Mouse (Mus musculus) large intestine, adult 2 months (tissue): ENCODE data around the gene Clip2. TPM values are rescaled to one million over a fixed set of nuclear protein-coding genes. Genes with fewer than 3 reads are reported as not detected.

Source experiments
- DNase-seq: peaks from one replicate; pipeline ENCODE4 v3.0.0-alpha.2; 2012; ENCODE audit warnings: low read depth, low spot score
- WGBS: fragments of 180-500 bp; shearing (Covaris S2); methylation state at CpG from one replicate; pipeline ENCODE4 v1.1.7; 2018; 5-methylcytosine and 5-hydroxymethylcytosine counted together
- polyA plus RNA-seq: library from polyadenylated mRNA; depleted of rRNA; stranded (reverse); fragments of >200 nt; gene quantifications from 2 replicates; pipeline ENCODE4 v1.2.3, GENCODE M21; 2012; rRNA removed

Clip2 gene
- polyA plus RNA-seq, result 34.0 and 42.1 TPM in 2 replicates

DNA sequence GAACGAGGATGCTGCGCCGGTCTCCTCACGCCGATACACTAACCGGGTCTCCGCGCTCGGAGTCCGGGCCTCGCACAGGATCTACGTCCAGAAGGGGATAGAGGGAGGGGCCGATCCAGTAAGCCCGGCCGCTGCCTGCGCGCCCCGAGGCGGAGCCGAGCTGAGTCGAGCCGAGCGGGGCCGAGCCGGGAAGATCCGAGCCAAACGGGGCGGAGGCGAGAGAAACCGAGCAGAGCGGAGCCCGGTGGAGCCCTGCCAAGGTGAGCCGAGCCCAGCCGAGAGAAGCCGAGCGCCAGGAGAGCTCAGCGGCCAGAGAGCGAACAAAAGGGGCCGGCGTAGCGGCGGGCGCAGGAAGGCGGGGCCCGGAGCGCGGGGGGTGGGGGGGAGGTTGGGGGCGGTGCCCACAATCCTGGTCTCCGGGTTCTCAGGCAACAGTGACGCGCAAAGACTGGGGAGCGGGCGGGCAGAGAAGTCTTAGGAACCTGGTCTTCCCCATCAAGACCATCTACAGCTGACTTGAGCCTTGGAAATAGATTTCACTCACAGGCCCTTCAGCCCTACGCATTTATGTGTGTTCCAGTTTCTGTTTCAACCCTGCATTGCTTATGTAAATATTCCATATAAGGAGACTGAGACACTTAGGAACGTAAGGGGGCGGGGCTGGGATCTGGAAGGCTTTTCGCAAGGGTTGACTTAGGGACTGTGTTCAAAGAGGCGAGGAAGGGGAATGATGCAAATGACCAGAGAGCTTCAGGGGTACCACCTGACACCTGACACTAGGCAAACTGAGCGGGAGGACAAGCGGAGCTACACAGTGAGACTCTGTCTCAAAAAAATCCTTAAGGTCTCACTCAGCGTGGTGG, at the start of gene Clip2:
Gene Clip2 (minus strand): TSS at position 325 of the 863 bp plus-strand sequence.
- DNase-seq, result no peak
- WGBS, result 3% methylated on average over 59 of the region's 61 CpGs

DNA sequence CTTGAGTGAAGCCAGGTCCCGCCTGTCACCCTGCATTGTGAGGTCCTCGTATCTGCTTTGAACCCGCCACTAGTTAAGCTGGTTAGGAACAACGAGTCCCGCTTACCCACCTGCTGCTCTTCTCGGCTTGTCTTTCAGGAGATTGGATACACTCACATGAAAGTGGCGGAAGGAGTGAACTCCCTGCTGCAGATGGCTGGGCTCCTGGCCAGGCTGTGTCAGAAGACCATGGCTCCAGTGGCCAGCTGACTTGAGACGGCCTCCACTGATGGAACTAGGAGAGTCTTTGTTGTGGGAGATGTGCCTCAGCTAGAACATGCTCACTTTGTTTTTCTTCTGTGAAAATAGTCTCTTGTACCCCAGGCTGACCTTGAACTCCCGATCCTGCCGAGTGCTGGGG, 45.5 kb upstream of the Clip2 start:
- DNase-seq, result no peak
- 75% methylated on average over 10 of the region's 10 CpGs for WGBS

DNA sequence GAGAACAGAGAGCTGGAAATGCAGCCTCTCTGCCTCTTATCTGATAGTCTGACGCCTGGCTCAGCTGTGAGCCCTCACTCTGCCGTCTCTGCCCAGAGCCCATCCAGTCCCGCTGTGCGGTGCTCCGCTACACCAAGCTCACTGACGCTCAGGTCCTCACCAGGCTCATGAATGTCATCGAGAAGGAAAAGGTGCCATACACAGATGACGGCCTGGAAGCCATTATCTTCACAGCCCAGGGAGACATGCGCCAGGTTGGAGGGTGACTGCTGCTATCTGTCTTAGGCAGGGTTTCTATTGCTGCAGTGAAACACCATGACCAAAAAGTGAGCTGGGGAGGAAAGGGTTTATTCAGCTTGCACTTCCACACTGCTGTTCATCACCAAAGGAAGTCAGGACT, 40.9 kb upstream of the Clip2 start:
- WGBS, result 91% methylated on average over 9 of the region's 9 CpGs
- no peak for DNase-seq

DNA sequence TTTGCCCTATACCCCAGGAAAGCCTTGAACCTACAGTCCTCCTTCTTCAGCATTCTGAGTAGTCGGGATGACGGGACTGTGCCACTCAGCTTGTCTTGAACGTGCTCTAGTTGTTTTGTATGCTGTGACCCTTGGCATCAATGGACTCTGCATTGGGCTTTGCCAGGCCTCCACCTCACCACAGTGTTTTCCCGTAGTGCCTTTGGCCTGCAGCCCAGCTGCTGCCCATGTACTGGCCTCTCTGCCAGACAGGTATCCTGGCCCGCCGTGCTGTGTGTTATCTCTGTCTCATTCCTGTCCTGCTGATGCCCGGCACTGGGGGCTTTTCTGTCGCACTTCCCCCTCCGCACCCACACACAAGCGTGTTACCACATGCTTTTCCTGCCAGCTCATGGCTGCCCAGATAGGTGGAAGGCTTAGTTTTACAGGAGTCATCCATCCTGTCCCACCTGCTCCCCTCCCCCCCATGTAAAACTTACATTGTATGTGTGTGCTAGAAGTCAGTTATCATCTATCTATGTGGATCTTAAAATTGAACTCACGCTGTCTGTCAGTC, 39.9 kb upstream of the Clip2 start:
- no peak for DNase-seq
- 88% methylated on average over 11 of the region's 11 CpGs for WGBS

DNA sequence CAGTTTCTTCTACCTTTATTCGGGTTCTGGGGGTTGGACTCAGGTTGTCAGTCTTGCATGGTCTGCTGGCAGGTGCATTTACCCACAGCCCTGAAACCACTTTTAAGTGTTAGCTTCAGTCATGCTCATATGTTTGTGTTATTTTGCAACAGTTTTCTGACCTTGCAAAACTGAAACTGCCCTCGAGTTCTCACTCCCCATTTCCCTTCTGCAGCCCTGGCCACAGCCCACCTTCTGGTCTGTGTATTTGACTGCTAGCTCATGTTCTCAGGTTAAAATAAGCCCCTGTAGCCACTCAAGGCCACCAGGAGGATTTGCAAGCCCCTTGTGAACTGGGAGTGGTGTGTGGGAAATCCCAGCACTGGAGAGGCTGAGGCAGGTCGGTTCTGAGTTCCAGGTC, 37.7 kb upstream of the Clip2 start:
- 74% methylated on average over 3 of the region's 3 CpGs for WGBS
- DNase-seq, result no peak

DNA sequence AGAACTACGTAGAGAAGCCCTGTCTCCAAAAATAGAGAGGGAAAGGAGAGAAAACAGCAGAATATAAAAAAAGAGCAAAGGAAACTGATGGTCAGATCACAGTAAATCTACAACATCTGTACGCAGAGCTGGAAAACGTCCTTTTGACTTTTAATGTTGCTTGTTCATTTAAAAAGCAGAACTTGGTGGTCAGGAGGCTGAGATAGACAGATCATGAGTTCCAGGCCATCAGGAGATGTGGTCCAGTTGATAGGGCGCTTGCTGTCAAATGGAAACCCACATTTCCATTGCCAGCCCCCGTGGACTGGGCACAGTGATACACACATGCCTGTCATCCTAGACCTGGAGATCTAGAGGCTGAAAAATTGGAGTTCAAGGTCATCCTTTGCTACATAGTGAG, 32.6 kb upstream of the Clip2 start:
- no peak for DNase-seq
- 76% methylated on average over 5 of the region's 5 CpGs for WGBS

DNA sequence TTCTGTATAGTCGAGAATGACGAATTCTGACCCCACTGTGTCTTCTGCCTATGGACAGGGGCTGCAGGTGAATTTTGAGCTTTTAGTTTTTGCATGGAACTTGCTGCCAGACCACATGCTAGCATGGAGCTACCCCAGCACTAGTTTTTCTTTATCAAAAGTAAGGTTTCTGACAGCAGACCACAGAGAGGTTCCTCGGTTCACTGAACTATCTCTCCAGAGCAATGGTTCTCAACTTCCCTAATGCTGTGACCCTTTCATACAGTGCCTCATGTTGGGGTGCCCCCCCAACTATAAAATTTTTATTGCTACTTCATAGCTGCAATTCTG, 31.6 kb upstream of the Clip2 start:
- DNase-seq, result no peak
- 17% methylated on average over 3 of the region's 3 CpGs for WGBS

DNA sequence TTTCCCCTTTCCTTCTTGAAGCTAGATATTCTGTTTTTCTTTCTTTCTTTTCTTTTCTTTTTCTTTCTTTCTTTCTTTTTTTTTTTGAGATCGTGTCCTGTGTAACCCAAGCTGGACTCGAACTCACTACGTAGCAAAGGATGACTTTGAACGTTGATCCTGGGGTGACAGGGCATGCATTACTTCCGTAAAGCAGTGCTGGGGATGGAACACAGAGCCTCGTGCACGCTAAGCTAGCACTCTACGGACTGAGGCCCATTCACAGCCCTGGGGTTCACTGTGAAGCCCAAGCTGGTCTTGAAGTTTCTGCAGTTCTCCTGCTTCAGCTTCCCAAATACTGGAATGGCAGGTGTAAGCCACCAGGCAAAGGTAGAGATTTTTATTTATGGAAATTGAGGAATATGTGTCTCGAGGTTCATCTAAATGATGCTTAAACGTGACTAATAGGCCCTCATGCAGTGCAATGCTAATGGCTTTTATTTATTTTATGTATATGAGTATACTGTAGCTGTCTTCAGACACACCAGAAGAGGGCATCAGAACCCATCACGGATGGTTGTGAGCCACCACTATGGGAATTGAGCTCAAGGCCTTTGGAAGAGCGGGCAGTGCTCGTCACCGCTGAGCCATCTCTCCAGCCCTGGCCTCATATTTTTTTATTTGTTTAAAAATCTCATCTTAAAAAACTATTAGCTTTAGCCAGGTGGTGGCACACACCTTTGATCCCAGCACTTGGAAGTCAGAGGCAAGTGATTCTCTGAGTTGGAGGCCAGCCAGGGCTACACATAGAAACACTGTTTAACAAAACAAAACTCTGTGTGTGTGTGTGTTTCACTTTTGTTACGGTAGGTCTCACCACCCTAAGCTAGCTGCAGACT, 31.0 kb upstream of the Clip2 start:
- 7% methylated on average over 15 of the region's 15 CpGs for WGBS
- DNase-seq, result peak; percentile 53

DNA sequence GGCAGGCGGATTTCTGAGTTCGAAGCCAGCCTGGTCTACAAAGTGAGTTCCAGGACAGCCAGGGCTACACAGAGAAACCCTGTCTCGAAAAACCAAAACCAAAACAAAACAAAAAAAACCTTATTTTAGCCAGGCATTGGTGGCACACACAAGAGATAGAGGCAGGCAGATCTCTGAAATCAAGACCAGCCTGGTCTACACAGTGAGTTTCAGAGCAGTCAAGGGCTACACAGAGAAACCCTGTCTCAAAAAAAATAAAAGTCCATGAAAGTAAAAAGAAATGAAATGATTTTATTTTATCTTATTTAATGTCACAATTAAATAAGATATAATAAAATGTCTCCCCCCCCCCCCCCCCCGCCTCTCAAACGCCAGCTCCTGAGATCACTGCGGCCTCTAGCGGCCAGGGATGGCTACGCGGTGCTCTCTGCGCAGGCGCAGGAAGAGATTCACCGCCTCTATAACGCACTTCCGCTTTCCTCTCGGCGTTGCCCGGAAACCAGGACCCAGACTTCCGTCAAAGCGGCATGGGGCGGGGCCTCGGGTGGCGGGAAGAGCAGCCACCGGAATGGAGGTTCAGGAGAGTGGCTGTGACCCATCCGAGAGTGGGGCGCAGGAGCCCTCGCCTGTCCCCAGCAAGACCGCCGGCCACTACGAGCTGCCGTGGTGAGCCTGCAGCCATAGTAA, 30.1 kb upstream of the Clip2 start:
- WGBS, result 7% methylated on average over 30 of the region's 30 CpGs
- peak; percentile 85 for DNase-seq

DNA sequence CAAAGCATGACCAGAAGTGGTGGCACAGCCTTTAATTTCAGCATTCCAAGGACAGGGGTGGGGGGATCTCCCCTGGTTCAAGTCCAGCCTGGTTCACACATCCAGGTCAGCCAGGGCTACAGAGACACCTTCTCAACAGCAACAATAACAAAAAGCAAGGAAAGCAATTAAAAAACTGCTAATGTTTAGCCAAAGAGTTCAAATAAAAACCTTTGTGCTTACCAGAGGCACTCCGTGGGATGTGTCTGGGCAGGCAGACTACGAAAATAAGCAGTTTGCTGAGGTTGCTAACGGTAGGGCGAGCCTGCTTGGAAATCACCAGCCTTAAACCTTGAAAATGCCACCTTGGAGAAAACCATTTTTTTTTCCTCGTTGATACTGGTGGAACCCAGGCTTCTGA, 28.9 kb upstream of the Clip2 start, which contains the start of gene Rfc2:
Gene Rfc2 (plus strand): TSS at position 221 of the 400 bp plus-strand sequence.
- WGBS, result 63% methylated on average over 5 of the region's 5 CpGs
- DNase-seq, result no peak

DNA sequence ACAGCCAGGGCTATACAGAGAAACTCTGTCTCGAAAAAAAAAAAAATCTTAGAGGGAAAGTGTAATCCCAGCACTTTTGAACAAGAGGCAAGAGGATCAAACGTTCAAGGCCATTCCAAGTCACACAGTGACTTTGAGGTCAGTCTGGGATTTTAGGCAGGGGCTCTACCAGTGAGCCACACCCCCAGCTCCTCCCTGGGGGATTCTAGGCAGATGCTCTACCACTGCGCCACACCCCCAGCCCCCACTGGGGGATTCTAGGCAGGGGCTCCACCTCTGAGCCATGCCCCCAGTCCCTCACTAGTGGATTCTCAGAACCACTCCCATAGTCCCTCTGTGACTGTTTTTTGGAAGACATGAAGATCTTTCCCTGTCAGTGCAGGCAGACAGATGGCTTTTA, 26.9 kb upstream of the Clip2 start:
- DNase-seq, result no peak
- 60% methylated on average over 3 of the region's 3 CpGs for whole genome bisulfite sequencing

DNA sequence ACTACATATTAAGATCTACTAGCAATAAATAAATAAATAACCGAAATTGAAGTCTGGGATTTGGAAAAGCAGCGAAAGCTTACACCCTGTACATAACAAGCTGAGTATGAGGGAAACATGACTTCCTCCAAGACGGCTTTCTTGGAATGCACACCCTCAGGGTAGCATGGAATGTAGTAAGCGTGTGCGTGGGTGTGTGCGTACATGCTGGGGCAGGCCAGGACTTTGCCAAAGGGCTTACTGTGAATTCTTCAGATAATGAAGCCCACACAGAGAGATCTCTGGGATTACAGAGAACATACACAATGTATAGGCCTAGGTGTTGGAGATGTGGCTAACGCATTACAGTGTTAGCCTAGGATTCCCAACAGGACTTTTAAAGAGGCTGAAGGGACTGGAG, 25.3 kb upstream of the Clip2 start:
- WGBS, result 87% methylated on average over 7 of the region's 7 CpGs
- no peak for DNase-seq

DNA sequence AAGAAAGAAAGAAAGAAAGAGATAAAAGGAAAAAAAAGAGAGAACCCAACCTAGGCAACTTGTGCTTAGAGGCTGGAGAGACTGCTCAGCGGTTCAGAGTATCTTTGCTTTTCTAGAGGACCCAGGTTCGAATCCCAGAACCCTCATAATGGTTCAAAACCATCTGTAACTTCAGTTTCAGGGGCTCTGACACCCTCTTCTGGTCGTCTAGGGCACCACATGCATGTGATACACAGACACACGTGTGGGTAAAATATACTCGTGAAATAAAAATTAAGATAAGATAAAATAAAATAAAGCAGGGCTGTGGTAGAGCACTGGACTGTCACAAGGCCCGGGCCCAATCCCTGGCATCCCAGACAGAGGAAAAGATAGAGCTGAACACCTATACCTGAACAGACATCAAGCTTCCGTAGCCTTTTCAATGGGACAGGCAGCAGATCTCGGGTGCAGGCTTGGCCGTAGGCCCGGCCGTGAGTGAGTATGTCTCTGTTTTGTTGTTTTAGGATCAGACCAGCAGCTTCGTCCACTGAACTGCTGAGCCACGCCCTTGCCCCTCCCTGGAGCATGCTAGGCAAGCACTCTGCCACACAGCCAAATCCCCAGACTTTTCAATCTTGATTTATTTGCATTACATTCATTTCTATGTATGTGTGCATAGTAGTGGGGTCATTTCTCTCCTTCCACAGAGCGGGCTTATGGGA, 24.4 kb upstream of the Clip2 start:
- WGBS, result 46% methylated on average over 14 of the region's 14 CpGs
- no peak for DNase-seq

DNA sequence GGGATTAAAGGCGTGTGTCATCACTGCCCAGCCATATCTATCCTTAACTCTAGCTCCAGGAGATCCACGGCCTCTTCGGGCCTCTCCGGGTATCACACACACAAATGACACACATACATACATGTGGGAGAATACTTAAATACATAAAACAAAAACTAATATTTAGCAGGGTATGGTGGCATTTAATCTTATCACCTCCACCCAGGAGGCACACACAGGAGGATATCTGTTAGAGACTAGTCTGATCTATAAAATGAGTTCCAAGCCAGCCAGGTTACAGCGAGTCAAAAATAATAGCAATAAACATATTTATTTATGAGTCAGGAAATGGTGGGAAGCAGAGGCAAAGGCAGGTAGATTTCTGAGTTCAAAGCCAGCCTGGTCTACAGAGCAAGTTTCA, 23.6 kb upstream of the Clip2 start:
- 97% methylated on average over 5 of the region's 5 CpGs for WGBS
- DNase-seq, result no peak

DNA sequence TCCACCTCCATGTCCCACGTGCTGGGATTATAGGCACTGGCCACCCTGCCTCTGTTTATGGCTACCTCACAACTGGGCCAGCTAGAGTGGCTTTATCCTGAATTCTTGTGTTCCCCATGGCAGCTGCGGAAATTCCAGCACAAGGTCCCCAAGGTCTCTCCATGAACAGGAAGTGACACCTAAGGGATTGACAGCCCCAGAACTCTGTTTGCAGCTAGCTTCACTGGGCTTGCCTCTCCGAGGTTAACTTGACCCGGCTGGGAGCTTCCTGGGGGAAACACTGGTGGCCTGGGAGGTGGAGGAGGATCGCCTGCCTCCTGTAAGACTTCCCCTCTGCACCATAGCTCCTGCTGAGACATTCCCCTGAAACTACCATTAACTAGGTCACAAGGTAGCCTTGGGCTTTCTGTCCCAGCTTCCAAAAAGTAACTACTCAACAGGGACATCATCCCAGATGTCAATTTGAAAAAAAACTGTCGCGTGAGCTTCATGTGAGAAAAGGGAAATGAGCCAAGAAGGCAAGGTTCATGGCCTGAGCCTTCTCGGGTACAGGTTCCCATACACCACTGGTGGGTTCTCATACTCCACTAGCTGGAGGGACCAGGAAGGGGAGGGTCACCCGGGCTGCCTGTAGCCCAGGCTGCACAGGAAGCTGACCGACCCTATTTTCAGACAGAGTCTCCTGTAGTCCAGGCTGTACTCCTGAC, 20.4 kb upstream of the Clip2 start:
- DNase-seq, result no peak
- WGBS, result 34% methylated on average over 10 of the region's 10 CpGs

DNA sequence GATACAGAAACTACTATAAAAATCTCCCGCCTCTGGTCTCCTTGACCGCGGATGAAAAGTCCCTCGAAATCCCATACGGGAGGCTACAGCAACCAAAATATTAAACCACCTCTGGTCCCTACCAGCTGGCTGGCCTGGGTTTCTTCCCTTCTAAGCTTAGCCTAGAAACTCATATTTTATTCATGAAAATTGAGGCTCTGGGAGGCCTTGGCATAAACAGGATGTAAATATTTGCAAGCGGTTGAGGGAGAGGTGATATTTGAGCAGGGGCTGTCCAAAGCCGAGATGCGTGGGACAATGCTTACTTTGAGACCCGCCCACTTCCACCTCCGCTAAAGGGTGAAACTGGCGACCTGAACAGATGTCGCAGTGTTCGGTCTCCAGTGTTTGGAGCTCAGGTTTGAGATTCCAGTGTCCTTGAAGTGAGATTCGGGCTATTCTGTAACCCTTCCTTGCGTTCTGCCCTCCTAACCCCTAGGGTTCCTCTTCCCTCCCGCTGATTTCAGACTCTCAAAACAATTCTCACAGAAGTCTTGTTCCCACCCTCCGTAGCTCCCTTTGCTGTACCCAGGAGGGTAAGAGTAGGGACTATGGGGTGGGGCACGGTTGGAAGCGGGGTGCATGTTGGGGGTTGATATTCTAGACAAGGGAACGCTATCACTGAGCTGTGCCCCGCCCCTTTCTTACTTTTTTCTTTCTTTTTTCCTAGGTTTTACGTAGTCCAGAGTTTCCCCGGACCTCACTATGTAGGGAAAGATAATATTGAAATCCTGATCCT, 19.7 kb upstream of the Clip2 start:
- under 1% methylated on average over 23 of the region's 23 CpGs for WGBS
- DNase-seq, result no peak

DNA sequence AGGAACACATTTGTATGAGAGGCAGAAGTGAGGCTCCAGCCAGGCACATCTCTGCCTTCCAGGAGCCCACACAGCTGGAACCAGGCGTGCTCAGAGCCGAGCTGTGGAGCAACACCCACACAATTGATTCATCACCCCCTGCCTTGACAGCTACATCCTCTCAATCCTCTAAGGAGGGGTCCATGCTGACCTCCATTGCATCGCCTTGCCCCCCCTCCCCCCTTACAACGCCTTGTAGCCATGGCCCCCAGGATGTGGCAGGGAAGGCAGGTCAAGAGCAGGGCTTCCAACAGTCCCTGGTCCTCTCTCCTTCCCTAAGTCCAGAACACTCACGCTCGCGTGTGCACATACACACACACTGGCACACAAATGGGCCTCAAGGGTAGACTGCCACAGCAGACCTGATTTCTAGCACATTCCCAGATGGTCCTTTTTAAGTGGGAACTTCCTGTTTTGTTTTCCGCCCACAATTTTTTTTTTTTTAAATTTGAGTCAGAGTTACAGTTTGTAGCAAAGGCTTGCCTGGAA, 16.8 kb upstream of the Clip2 start:
- 71% methylated on average over 8 of the region's 8 CpGs for WGBS

DNA sequence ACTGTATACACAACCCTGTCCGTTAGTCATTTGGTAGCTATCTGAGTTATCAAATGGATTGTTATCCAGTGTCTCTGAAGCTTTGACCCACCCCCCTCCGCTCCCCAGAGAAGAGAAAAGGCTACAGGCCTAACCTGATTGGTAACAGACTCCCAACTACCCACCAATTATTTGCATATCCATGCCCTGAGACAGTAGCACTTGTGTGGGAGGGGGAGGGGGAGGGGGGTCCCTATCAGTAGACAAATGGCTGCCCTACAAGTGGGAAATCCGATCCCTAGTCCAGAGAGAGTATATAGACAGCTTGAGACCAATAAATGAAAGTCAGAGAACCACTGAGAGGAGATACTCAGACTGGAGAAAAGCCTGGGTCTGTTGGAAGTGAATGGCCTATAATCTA, 15.8 kb upstream of the Clip2 start:
- no peak for DNase-seq
- 91% methylated on average over 3 of the region's 3 CpGs for WGBS

More for the DNA sequence above, 16.8 kb upstream of the Clip2 start:
- no peak for DNase-seq
